Mouse (Mus musculus): ENCODE data around the gene Atp2a2. TPM values are rescaled to one million over a fixed set of nuclear protein-coding genes. Genes with fewer than 3 reads are reported as not detected.
"Not testable (repeated sequence)": the region's sequence is repeated elsewhere in the genome, so short reads cannot be mapped to it uniquely, and the experiment has no call there.

Atp2a2 gene
- polyA plus RNA-seq, 1 experiment from 2014 or later = 37.4 TPM

GRCm38 (mm10) chr5:122422071-122422964 is 79.7 kb downstream of the Atp2a2 start:
- no peaks in the 10 kb centered on the region for H3K36me3 ChIP-seq (replicated peaks; ENCODE audit: control insufficient read depth, insufficient read depth, low read depth, low read length)
- WGBS = under 1% methylated on average over 73 of the region's 73 CpGs
- H3K4me2 ChIP-seq (ENCODE audit: low read depth, low read length) = peak overlapping the region; percentile 76
- H3K9me3 ChIP-seq (replicated peaks; ENCODE audit: control insufficient read depth, low read length) = no peaks in the 10 kb centered on the region
- peak overlapping the region; percentile 94 for H3K9ac ChIP-seq (replicated peaks; ENCODE audit: low read length)
- DNase-seq (ENCODE audit: low spot score) (peak; percentile 89), ATAC-seq (replicated peaks; ENCODE audit: insufficient number of reproducible peaks, low FRiP score, low TSS enrichment, low read depth) (peak; percentile 87)
- no peaks in the 10 kb centered on the region for H3K27me3 ChIP-seq (ENCODE audit: control insufficient read depth, insufficient read depth, low read length)
- H3K27ac ChIP-seq (replicated peaks; ENCODE audit: low read depth, low read length) = peak overlapping the region; percentile 67
- peak overlapping the region; percentile 98 for H3K4me3 ChIP-seq (ENCODE audit: low read depth, low read length)
- peaks cover 3% of the 10 kb centered on the region; the same call in 1 of the 2 replicates for H3K4me1 ChIP-seq (ENCODE audit: control insufficient read depth, insufficient read depth, low read length)

GRCm38 (mm10) chr5:122421271-122422068 is 80.6 kb downstream of the Atp2a2 start, which contains the start of gene Anapc7:
Gene Anapc7 (plus strand): TSS chr5:122421693.
- DNase-seq (ENCODE audit: low spot score) (peak; percentile 20), ATAC-seq (replicated peaks; ENCODE audit: insufficient number of reproducible peaks, low FRiP score, low TSS enrichment, low read depth) (0 out of 2 replicates have a peak, but pooled peaks have one; percentile 14)
- H3K4me3 ChIP-seq (ENCODE audit: low read depth, low read length) = peak within 1 kb of the TSS; percentile 98
- no peaks in the 10 kb centered on the region for H3K27me3 ChIP-seq (ENCODE audit: control insufficient read depth, insufficient read depth, low read length)
- H3K9ac ChIP-seq (replicated peaks; ENCODE audit: low read length) = peak within 1 kb of the TSS; percentile 94
- no peaks in the 10 kb centered on the region for H3K9me3 ChIP-seq (replicated peaks; ENCODE audit: control insufficient read depth, low read length)
- WGBS = 25% methylated on average over 17 of the region's 17 CpGs
- H3K4me2 ChIP-seq (ENCODE audit: low read depth, low read length) = peak within 1 kb of the TSS; percentile 76
- peaks cover 3% of the 10 kb centered on the region; the same call in 1 of the 2 replicates for H3K4me1 ChIP-seq (ENCODE audit: control insufficient read depth, insufficient read depth, low read length)
- H3K36me3 ChIP-seq (replicated peaks; ENCODE audit: control insufficient read depth, insufficient read depth, low read depth, low read length) = no peaks in the 10 kb centered on the region
- H3K27ac ChIP-seq (replicated peaks; ENCODE audit: low read depth, low read length) = peak within 1 kb of the TSS; percentile 67

- not testable (repeated sequence) for H3K36me3 ChIP-seq (replicated peaks; ENCODE audit: control insufficient read depth, insufficient read depth, low read depth, low read length); DNase-seq (ENCODE audit: low spot score); H3K27me3 ChIP-seq (ENCODE audit: control insufficient read depth, insufficient read depth, low read length); H3K4me2 ChIP-seq (ENCODE audit: low read depth, low read length); H3K9ac ChIP-seq (replicated peaks; ENCODE audit: low read length); H3K9me3 ChIP-seq (replicated peaks; ENCODE audit: control insufficient read depth, low read length); H3K4me3 ChIP-seq (ENCODE audit: low read depth, low read length); H3K27ac ChIP-seq (replicated peaks; ENCODE audit: low read depth, low read length); ATAC-seq (replicated peaks; ENCODE audit: insufficient number of reproducible peaks, low FRiP score, low TSS enrichment, low read depth); H3K4me1 ChIP-seq (ENCODE audit: control insufficient read depth, insufficient read depth, low read length)
- WGBS = 69% methylated on average over 4 of the region's 4 CpGs
Measured at GRCm38 (mm10) chr5:122420676-122421075, 81.3 kb downstream of the Atp2a2 start.

- Histone ChIP-seq H3K4me1 (ENCODE audit: control insufficient read depth, insufficient read depth, low read length) (no peaks in the 10 kb centered on the region), H3K27me3 (ENCODE audit: control insufficient read depth, insufficient read depth, low read length) (no peaks in the 10 kb centered on the region), H3K9ac (replicated peaks; ENCODE audit: low read length) (no peak overlapping the region), H3K27ac (replicated peaks; ENCODE audit: low read depth, low read length) (no peak overlapping the region), H3K4me2 (ENCODE audit: low read depth, low read length) (no peak overlapping the region), H3K36me3 (replicated peaks; ENCODE audit: control insufficient read depth, insufficient read depth, low read depth, low read length) (no peaks in the 10 kb centered on the region), H3K9me3 (replicated peaks; ENCODE audit: control insufficient read depth, low read length) (no peaks in the 10 kb centered on the region), H3K4me3 (ENCODE audit: low read depth, low read length) (no peak overlapping the region)
- WGBS = 87% methylated on average over 12 of the region's 12 CpGs
- no peak for DNase-seq (ENCODE audit: low spot score)
- no peak for ATAC-seq (replicated peaks; ENCODE audit: insufficient number of reproducible peaks, low FRiP score, low TSS enrichment, low read depth)
Measured at GRCm38 (mm10) chr5:122415465-122415864, 86.6 kb downstream of the Atp2a2 start.

GRCm38 (mm10) chr5:122414351-122414750 is 87.7 kb downstream of the Atp2a2 start:
- DNase-seq (ENCODE audit: low spot score) (no peak), ATAC-seq (replicated peaks; ENCODE audit: insufficient number of reproducible peaks, low FRiP score, low TSS enrichment, low read depth) (no peak)
- no peaks in the 10 kb centered on the region for H3K4me1 ChIP-seq (ENCODE audit: control insufficient read depth, insufficient read depth, low read length)
- H3K4me3 ChIP-seq (ENCODE audit: low read depth, low read length) = no peak overlapping the region
- H3K9me3 ChIP-seq (replicated peaks; ENCODE audit: control insufficient read depth, low read length) = no peaks in the 10 kb centered on the region
- H3K4me2 ChIP-seq (ENCODE audit: low read depth, low read length) = no peak overlapping the region
- no peaks in the 10 kb centered on the region for H3K27me3 ChIP-seq (ENCODE audit: control insufficient read depth, insufficient read depth, low read length)
- no peaks in the 10 kb centered on the region for H3K36me3 ChIP-seq (replicated peaks; ENCODE audit: control insufficient read depth, insufficient read depth, low read depth, low read length)
- no peak overlapping the region for H3K27ac ChIP-seq (replicated peaks; ENCODE audit: low read depth, low read length)
- no peak overlapping the region for H3K9ac ChIP-seq (replicated peaks; ENCODE audit: low read length)
- WGBS = 86% methylated on average over 5 of the region's 5 CpGs

GRCm38 (mm10) chr5:122412826-122413225 is 89.2 kb downstream of the Atp2a2 start:
- no peaks in the 10 kb centered on the region for H3K27me3 ChIP-seq (ENCODE audit: control insufficient read depth, insufficient read depth, low read length)
- no peaks in the 10 kb centered on the region for H3K36me3 ChIP-seq (replicated peaks; ENCODE audit: control insufficient read depth, insufficient read depth, low read depth, low read length)

GRCm38 (mm10) chr5:122411892-122412291 is 90.1 kb downstream of the Atp2a2 start:
- H3K9ac ChIP-seq (replicated peaks; ENCODE audit: low read length) = no peak overlapping the region
- 78% methylated on average over 5 of the region's 5 CpGs for WGBS
- H3K4me1 ChIP-seq (ENCODE audit: control insufficient read depth, insufficient read depth, low read length) = no peaks in the 10 kb centered on the region

More at GRCm38 (mm10) chr5:122412826-122413225, 89.2 kb downstream of the Atp2a2 start:
- Histone ChIP-seq H3K9me3 (replicated peaks; ENCODE audit: control insufficient read depth, low read length) (no peaks in the 10 kb centered on the region), H3K27ac (replicated peaks; ENCODE audit: low read depth, low read length) (no peak overlapping the region), H3K4me3 (ENCODE audit: low read depth, low read length) (no peak overlapping the region), H3K4me1 (ENCODE audit: control insufficient read depth, insufficient read depth, low read length) (no peaks in the 10 kb centered on the region), H3K9ac (replicated peaks; ENCODE audit: low read length) (no peak overlapping the region), H3K4me2 (ENCODE audit: low read depth, low read length) (no peak overlapping the region)
- DNase-seq (ENCODE audit: low spot score) (no peak), ATAC-seq (replicated peaks; ENCODE audit: insufficient number of reproducible peaks, low FRiP score, low TSS enrichment, low read depth) (no peak)
- WGBS = 62% methylated on average over 6 of the region's 6 CpGs

More at GRCm38 (mm10) chr5:122411892-122412291, 90.1 kb downstream of the Atp2a2 start:
- no peak overlapping the region for H3K4me3 ChIP-seq (ENCODE audit: low read depth, low read length)
- H3K27ac ChIP-seq (replicated peaks; ENCODE audit: low read depth, low read length) = no peak overlapping the region
- H3K4me2 ChIP-seq (ENCODE audit: low read depth, low read length) = no peak overlapping the region
- H3K27me3 ChIP-seq (ENCODE audit: control insufficient read depth, insufficient read depth, low read length) = no peaks in the 10 kb centered on the region
- no peak for ATAC-seq (replicated peaks; ENCODE audit: insufficient number of reproducible peaks, low FRiP score, low TSS enrichment, low read depth)
- no peak for DNase-seq (ENCODE audit: low spot score)
- peaks cover 2% of the 10 kb centered on the region for H3K36me3 ChIP-seq (replicated peaks; ENCODE audit: control insufficient read depth, insufficient read depth, low read depth, low read length)
- H3K9me3 ChIP-seq (replicated peaks; ENCODE audit: control insufficient read depth, low read length) = no peaks in the 10 kb centered on the region
